Mouse (Mus musculus): ENCODE measurements around the gene Pax2.
"Not testable (repeated sequence)": the region's sequence is repeated elsewhere in the genome, so short reads cannot be mapped to it uniquely, and the experiment has no call there.

Pax2 gene

DNA sequence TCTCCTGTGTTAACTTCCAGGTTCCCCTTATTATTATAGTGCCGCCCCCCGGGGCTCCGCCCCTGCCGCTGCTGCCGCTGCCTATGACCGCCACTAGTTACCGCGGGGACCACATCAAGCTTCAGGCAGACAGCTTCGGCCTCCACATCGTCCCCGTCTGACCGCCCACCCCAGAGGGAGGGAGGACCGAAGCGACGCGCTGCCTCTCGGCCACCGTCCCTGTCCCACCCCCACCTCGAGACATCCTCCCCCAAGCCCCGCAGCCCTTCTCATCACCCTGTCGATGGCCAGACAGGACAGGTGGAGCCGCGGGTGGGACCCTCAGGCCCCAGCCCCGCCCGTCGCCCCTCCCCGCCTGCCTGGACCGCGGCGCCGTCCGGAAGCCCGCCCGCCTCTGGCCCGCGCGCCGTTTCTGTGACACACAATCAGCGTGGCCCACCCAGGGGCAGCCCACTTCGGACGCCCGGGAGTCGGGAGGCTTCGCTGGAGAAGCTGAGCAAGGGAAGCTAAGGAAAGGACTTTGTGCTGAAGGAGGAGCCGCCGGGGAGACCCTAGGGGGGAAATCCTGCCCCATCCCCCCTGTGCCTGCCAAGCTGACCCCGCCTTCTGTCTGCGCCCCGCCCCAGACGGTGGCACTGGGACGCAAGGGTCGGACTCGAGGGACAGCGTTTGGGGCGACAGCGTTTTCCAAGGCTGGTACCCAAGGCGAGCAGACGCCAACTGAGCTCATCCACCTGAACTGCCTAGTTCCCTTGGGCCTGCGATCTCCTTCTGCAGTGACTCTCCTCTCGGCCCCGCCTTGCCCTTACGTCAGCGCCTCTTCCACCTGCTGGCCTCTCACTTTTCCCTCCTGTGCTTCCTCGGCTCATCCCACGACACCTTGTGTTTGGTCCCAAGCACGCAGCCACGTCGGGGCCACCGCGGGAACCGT lies 80.4 kb downstream of the Pax2 start:
- DNase-seq = no peak

DNA sequence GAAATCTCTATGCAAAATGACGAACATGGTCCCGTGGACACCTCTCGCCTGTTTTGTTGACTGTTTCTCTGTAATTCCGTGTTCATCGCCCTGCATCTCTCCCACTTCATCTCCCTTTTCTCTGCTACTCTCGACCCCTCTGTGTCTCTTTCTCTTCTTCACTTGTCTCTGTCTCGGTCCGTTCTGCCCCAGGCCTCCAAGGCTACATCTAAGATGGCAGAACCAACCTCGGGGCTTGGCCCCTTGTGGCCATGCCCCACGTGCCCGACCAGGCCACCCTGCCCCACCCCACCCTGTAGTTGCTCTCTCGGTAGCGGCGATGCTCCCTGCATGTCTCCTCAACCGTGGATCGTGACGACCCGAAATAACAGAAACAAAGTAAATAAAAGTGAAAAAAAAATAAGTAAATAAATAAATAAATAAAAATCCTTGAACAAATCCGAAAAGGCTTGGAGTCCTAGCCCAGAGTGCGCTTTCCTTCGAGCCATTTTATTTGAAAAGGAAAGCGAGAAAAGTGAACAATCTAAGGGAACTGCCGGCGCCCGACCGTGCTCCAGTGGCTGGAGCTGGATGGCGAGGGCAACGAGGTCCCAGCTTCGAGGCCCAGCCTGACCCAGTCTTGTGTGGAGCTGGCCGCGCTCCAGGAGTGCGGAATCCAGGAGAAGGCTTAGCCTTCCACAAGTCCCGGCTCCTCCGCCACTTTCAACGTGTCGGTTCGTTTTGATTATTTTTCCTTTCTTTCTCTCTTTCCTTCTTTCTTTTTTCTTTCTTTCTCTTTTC lies 81.8 kb downstream of the Pax2 start:
- peak; percentile 68 to 86 for DNase-seq

DNA sequence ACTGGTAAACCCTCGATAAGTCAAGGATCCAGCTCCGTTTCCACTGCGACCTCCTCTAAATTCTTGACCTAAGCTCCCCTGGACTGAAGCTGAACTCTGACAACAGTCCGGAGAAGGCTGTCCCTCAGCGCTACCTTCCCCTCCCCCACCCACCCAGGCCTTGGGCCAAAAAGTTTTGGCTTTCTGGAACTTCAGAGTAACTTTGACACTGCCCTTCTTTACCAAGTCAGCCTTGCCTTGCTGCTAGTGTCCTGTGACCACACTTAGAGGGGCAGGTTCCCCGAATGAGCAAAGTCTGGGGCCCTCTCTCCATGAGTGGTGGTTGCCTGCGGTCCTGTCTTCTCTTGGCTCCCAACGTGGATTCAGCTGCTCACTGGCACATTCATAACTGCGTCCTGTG lies 82.5 kb downstream of the Pax2 start:
- DNase-seq = peak; percentile 77 to 85

DNA sequence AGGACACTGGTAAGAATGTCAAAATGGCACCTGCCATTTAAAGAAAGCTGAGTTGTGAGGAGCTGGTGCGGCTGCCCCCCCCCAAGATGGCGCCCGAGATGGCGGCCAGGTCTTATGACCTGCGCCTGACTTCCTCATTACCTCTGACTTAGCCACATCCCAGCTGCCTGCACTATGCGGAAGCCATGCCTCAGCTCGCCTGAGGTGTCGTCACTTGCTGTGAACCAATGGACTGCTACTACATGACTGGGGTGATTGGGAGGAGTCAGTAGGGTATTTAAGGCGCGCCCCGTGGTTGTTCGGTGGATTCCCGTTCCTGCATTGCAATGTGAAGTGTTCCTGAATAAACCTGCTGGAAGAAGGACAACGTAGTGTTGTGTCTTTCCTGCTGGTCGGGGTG lies 86.8 kb downstream of the Pax2 start:
- DNase-seq = not testable (repeated sequence)

DNA sequence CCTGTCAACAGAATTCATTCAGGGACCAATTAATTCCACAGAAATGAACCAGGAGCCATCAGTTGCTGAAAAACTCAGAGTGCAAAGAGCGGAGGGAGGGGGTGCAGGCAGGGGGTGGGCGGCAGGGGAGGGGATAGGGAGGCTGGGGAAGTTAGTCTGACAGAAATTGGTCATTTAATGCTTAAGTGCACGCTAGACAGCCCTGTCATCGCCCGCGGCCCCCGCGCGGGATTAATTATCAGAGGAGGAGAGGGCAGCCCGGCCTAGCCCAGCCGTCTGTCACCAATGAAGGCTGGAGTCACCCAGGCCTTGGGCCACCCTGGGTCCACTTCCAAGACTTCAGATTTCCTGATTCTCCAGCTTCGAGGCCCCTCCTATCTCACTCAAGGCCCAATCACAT lies 93.6 kb downstream of the Pax2 start:
- DNase-seq = no peak

DNA sequence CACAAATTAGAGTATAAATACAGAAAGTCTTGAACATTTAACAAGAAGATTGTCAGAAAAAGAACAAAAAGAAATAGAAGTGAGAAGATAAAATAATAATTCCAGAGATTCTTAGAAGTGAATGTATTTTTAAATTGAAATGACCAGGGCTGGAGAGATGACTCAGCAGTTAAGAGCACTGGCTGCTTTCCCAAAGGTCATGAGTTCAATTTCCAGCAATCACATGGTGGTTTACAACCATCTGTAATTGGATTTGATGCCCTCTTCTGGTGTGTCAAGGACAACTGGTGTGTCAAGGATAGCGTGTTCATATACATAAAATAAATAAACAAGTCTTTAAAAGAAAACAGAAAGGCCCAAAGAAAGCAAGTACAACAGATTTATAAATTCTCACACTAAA lies 102.8 kb downstream of the Pax2 start:
- DNase-seq = peak; percentile 36 to 44

DNA sequence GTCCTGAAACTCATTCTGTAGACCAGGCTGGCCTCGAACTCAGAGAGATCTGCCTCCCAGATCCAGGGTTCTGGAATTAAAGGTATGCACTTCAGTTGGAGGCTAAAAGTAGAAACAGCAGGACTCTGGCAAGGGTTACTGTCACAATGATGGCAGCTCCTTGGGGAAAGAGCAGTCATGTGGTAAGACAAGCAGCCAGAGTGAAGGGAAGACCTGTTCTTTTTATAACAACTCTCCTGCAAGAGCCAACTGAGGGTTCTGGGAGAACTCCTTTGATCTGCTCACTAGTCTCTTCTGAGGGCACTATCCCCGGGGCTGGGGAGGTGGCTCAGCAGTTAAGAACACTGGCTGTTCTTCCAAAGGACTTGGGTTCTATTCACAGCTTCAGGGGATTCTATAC lies 112.9 kb downstream of the Pax2 start:
- DNase-seq = no peak

DNA sequence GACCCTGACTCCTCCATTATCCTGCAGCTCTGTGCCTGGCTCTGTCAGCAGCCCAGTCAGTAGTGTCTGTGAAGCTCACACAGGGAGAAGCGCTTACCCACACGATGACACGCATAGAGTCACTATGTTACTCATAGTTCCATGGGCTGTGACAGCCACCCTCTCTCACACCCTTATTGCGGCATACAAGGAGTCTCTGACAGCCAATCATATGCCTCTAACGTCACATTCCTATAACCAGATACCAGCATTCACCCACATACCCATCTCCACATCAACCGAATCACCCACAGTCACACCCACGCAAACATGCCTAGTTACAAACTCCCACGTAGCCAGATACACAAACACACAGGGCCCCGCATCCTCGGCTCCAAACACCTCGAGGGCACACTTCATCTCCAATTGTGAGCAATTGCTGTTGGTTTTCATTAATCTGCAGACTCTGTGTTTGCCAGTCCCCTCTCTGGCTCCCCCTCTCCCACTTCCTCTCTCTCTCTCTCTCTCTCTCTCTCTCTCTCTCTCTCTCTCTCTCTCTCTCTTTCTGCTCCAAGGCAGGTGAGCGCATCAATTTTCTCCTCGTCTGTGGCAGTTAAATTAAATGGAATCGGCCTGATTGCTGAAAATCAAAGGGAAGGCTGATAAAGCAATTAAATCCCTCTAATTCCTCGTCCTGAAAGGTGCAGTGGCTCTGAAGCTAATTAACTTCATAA lies 118.5 kb downstream of the Pax2 start:
- DNase-seq = no peak

DNA sequence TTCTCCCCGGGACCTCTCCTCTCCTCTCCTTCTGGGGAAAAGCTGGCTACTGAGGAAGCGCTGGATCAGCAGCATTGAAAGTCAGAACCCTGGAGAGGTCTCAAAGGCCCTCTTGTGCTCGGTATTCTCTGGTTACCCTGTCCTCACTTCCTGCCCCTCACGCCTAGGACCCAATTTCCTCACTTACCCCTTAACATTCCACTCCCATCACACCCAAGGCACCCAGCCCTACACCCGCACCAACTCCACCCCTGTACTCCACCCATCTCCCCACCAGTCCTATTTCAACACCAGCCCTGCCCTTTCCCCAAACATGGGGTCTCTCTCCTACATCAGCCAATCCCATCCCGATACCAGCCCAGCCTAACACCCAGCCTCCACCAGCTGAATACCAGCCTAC lies 119.1 kb downstream of the Pax2 start:
- DNase-seq = no peak

DNA sequence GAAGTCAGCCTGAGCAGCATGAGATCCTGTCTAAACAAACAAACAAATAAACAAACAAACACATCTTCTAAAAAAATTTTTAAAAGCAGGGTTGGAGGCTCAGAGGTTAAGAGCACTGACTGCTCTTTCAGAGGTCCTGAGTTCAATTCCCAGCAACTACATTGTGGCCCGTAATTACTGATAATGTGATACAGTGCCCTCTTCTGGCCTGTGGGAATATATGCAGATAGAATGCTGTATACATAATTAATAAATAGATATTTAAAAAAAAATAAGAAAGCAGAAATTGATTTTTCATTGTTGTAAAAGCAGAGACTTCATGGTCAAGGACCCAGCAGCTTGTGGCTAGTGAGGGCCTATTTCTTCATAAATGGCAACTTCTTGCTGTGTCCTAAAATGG lies 119.9 kb downstream of the Pax2 start:
- no peak for DNase-seq

DNA sequence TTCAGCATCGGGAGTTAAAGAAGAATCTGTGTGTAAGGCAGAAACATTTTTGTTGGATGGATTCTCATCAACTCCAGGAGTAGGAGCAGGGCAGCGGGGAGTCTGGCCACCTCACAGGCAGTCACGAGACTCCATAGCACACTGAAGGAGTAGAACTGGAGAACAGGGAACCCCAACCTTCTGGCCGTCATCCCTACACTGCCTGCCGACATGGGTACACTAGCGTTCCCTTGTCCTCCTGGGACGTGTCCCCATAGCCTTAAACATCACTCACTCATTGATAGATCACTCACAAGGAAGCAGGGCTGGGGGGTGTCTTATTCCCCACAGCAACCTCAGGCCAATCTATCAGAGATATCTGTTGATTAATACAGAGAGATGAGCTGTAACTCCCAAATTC lies 120.7 kb downstream of the Pax2 start:
- no peak for DNase-seq

DNA sequence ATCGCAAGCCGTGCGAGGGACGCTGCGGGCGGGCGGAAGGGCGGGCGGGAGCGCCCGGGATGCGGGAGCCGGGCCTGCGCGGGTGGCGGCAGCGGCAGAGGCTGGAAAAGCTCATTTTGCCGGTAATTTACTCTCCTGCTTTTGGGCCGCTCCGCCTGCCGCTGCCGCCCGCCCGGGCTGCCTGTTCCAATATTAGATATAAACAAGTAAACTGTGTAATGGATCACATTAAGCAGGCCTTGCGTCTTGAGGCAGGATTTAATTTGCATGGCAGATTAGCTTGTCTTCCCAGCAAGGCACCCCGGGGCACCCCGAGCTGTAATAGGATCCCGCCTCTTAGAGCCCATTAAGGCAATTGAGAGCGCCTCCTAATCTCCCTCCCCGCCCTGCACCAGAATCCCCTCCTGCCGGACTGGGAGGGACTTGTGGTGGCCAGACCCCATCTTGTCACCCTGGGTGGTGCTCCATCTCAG lies 126.7 kb downstream of the Pax2 start:
- DNase-seq = peak; percentile 46 to 49

DNA sequence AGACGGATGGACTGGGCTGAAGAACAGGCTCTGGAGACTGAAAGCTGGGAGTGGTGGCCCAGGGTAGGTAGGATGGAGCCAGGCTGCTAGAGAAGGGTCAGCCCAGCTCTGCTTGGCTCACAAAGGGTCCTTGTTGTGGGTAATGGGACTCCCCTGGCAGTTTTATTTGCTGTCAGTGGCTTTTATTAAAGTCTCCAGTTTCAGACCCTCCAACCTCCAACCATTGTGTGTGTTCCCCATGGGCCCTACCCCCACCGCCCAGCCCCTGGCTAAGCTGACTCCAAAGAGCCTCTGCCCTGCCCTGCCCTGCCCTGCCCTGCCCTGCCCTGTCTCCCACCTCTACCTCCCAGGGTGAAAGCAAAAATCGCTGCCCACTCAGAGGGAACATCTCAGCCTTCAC lies 128.5 kb downstream of the Pax2 start:
- DNase-seq = no peak

DNA sequence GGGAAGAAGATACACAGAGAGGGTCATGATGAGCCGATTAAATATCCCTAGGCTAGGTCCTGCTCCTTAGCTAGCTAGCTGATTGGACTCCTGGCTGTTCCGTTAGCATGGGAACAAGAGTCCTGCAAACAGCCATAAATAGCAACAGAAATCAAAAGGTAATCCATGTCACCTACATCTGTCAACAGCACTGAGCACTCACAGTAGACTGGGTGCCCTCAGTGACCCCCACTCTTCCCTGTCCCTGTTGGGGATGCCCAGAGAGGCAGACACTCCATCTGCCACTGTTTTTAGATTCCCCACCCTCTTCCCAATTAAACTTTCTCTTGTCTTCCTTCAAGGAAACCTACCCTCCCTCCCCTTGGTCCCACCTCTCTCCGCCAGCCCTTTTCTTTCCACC lies 130.6 kb downstream of the Pax2 start:
- no peak for DNase-seq
